Mouse (Mus musculus) liver, embryonic 14.5 days (tissue): Measurements from ENCODE around the gene Gm17268.

ENCODE experiments used
- CTCF ChIP-seq: IDR thresholded peaks from 2 replicates; pipeline ENCODE4 v1.5.1; 2016; ENCODE audit warnings: antibody characterized with exemption, low read depth, control low read depth
- EP300 ChIP-seq: IDR thresholded peaks from 2 replicates; pipeline ENCODE4 v1.6.1; 2016; ENCODE audit warnings: antibody characterized with exemption, low read depth

GRCm38 (mm10) chr11:82013756-82014155 lies 24.6 kb downstream of the Gm17268 start:
- no peak for TF ChIP-seq CTCF
- TF ChIP-seq EP300 = no peak
